Mouse (Mus musculus): ENCODE measurements at regions not wholly inside any gene's neighbourhood (a gene's known extent, or its start where the extent isn't known, plus 50 kb on each side); places are given as distances from the start of the nearest gene placed in this dataset.

GRCm38 (mm10) chr13:86274926-86275622 lies 228.4 kb upstream of the Cox7c start:
- H3K27ac ChIP-seq: no peak overlapping the region
- H3K4me3 ChIP-seq (ENCODE audit: low read length): no peak overlapping the region
- no peak overlapping the region for H3K4me2 ChIP-seq (ENCODE audit: low read depth, low read length)
- no peak overlapping the region for H3K9ac ChIP-seq (replicated peaks; ENCODE audit: low read length)
- TF ChIP-seq CTCF (IDR thresholded peaks at IDR 0.05; ENCODE audit: low read depth): no peak
- no peaks in the 10 kb centered on the region for H3K4me1 ChIP-seq (ENCODE audit: insufficient read depth, low read length)
- no peaks in the 10 kb centered on the region for H3K9me3 ChIP-seq (ENCODE audit: low read length)
- no peaks in the 10 kb centered on the region for H3K36me3 ChIP-seq (ENCODE audit: insufficient read depth, low read length)
- WGBS: 72% methylated on average over 2 of the region's 2 CpGs
- no peaks in the 10 kb centered on the region for H3K27me3 ChIP-seq (ENCODE audit: insufficient read depth, low read length)
- ATAC-seq (no peak), DNase-seq (ENCODE audit: low spot score) (no peak)

- WGBS: 85% methylated on average over 1 of the region's 1 CpGs
- no peak overlapping the region for H3K27ac ChIP-seq
- H3K4me3 ChIP-seq (ENCODE audit: low read length): no peak overlapping the region
- H3K36me3 ChIP-seq (ENCODE audit: insufficient read depth, low read length): no peaks in the 10 kb centered on the region
- TF ChIP-seq CTCF (IDR thresholded peaks at IDR 0.05; ENCODE audit: low read depth): peak; percentile 58
- H3K4me1 ChIP-seq (ENCODE audit: insufficient read depth, low read length): no peaks in the 10 kb centered on the region
- H3K9me3 ChIP-seq (ENCODE audit: low read length): no peaks in the 10 kb centered on the region
- H3K4me2 ChIP-seq (ENCODE audit: low read depth, low read length): no peak overlapping the region
- no peaks in the 10 kb centered on the region for H3K27me3 ChIP-seq (ENCODE audit: insufficient read depth, low read length)
- H3K9ac ChIP-seq (replicated peaks; ENCODE audit: low read length): no peak overlapping the region
- DNase-seq (ENCODE audit: low spot score): peak; percentile 8
- ATAC-seq: no peak
Measured at GRCm38 (mm10) chr13:86238054-86238453, 191.3 kb upstream of the Cox7c start.

GRCm38 (mm10) chr13:86205641-86206040 lies 158.9 kb upstream of the Cox7c start:
- TF ChIP-seq CTCF (IDR thresholded peaks at IDR 0.05; ENCODE audit: low read depth): no peak
- no peaks in the 10 kb centered on the region for H3K9me3 ChIP-seq (ENCODE audit: low read length)
- no peak; the same call in 1 of the 2 replicates for ATAC-seq
- H3K27me3 ChIP-seq (ENCODE audit: insufficient read depth, low read length): no peaks in the 10 kb centered on the region
- DNase-seq (ENCODE audit: low spot score): peak; percentile 14
- no peaks in the 10 kb centered on the region for H3K36me3 ChIP-seq (ENCODE audit: insufficient read depth, low read length)
- H3K4me3 ChIP-seq (ENCODE audit: low read length): no peak overlapping the region
- no peak overlapping the region for H3K9ac ChIP-seq (replicated peaks; ENCODE audit: low read length)
- no peaks in the 10 kb centered on the region for H3K4me1 ChIP-seq (ENCODE audit: insufficient read depth, low read length)
- no peak overlapping the region for H3K27ac ChIP-seq
- WGBS: 60% methylated on average over 3 of the region's 3 CpGs
- H3K4me2 ChIP-seq (ENCODE audit: low read depth, low read length): no peak overlapping the region

GRCm38 (mm10) chr13:86180496-86180895 lies 133.8 kb upstream of the Cox7c start:
- no peak for TF ChIP-seq CTCF (IDR thresholded peaks at IDR 0.05; ENCODE audit: low read depth)
- WGBS: 35% methylated on average over 2 of the region's 2 CpGs
- no peak for ATAC-seq

GRCm38 (mm10) chr13:86147331-86147730 lies 100.6 kb upstream of the Cox7c start:
- ATAC-seq: no peak
- WGBS: 64% methylated on average over 3 of the region's 3 CpGs

More at GRCm38 (mm10) chr13:86180496-86180895, 133.8 kb upstream of the Cox7c start:
- no peak for DNase-seq (ENCODE audit: low spot score)
- no peaks in the 10 kb centered on the region for H3K4me1 ChIP-seq (ENCODE audit: insufficient read depth, low read length)
- H3K36me3 ChIP-seq (ENCODE audit: insufficient read depth, low read length): no peaks in the 10 kb centered on the region
- H3K9me3 ChIP-seq (ENCODE audit: low read length): no peaks in the 10 kb centered on the region
- no peak overlapping the region for H3K4me3 ChIP-seq (ENCODE audit: low read length)
- H3K4me2 ChIP-seq (ENCODE audit: low read depth, low read length): no peak overlapping the region
- H3K27me3 ChIP-seq (ENCODE audit: insufficient read depth, low read length): no peaks in the 10 kb centered on the region
- H3K27ac ChIP-seq: no peak overlapping the region
- no peak overlapping the region for H3K9ac ChIP-seq (replicated peaks; ENCODE audit: low read length)

GRCm38 (mm10) chr13:86111372-86112094 lies 64.8 kb upstream of the Cox7c start:
- DNase-seq (ENCODE audit: low spot score) (no peak), ATAC-seq (no peak)
- H3K27ac ChIP-seq: no peak overlapping the region
- no peak overlapping the region for H3K4me3 ChIP-seq (ENCODE audit: low read length)
- H3K9ac ChIP-seq (replicated peaks; ENCODE audit: low read length): no peak overlapping the region
- H3K4me2 ChIP-seq (ENCODE audit: low read depth, low read length): no peak overlapping the region
- no peak for TF ChIP-seq CTCF (IDR thresholded peaks at IDR 0.05; ENCODE audit: low read depth)
- no peaks in the 10 kb centered on the region for H3K27me3 ChIP-seq (ENCODE audit: insufficient read depth, low read length)
- H3K9me3 ChIP-seq (ENCODE audit: low read length): no peaks in the 10 kb centered on the region
- no peaks in the 10 kb centered on the region for H3K4me1 ChIP-seq (ENCODE audit: insufficient read depth, low read length)
- H3K36me3 ChIP-seq (ENCODE audit: insufficient read depth, low read length): no peaks in the 10 kb centered on the region
- 69% methylated on average over 6 of the region's 6 CpGs for WGBS

More at GRCm38 (mm10) chr13:86147331-86147730, 100.6 kb upstream of the Cox7c start:
- Histone ChIP-seq H3K9me3 (ENCODE audit: low read length) (no peaks in the 10 kb centered on the region), H3K4me2 (ENCODE audit: low read depth, low read length) (no peak overlapping the region), H3K36me3 (ENCODE audit: insufficient read depth, low read length) (no peaks in the 10 kb centered on the region), H3K4me3 (ENCODE audit: low read length) (no peak overlapping the region), H3K27ac (no peak overlapping the region), H3K4me1 (ENCODE audit: insufficient read depth, low read length) (no peaks in the 10 kb centered on the region), H3K9ac (replicated peaks; ENCODE audit: low read length) (no peak overlapping the region), H3K27me3 (ENCODE audit: insufficient read depth, low read length) (no peaks in the 10 kb centered on the region)
- TF ChIP-seq CTCF (IDR thresholded peaks at IDR 0.05; ENCODE audit: low read depth): no peak
- no peak for DNase-seq (ENCODE audit: low spot score)

- Histone ChIP-seq H3K4me2 (ENCODE audit: low read depth, low read length) (no peak overlapping the region), H3K9me3 (ENCODE audit: low read length) (no peaks in the 10 kb centered on the region), H3K4me3 (ENCODE audit: low read length) (no peak overlapping the region), H3K4me1 (ENCODE audit: insufficient read depth, low read length) (no peaks in the 10 kb centered on the region), H3K27ac (no peak overlapping the region), H3K36me3 (ENCODE audit: insufficient read depth, low read length) (no peaks in the 10 kb centered on the region), H3K27me3 (ENCODE audit: insufficient read depth, low read length) (no peaks in the 10 kb centered on the region), H3K9ac (replicated peaks; ENCODE audit: low read length) (no peak overlapping the region)
- 88% methylated on average over 1 of the region's 1 CpGs for WGBS
- DNase-seq (ENCODE audit: low spot score) (no peak), ATAC-seq (no peak)
- no peak for TF ChIP-seq CTCF (IDR thresholded peaks at IDR 0.05; ENCODE audit: low read depth)
Measured at GRCm38 (mm10) chr13:86102212-86102611, 55.5 kb upstream of the Cox7c start.

Data from hindbrain, postnatal 0 days (tissue).